Mouse (Mus musculus): ENCODE data around the gene Pilrb1.

Gene Pilrb1

GRCm38 (mm10) chr5:137826421-137826820, 31.5 kb downstream of the Pilrb1 start:
- no peak for DNase-seq

GRCm38 (mm10) chr5:137825971-137826370, 31.9 kb downstream of the Pilrb1 start:
- DNase-seq, result no peak

GRCm38 (mm10) chr5:137825030-137825429, 32.9 kb downstream of the Pilrb1 start:
- no peak for DNase-seq

- no peak for DNase-seq
Observed at GRCm38 (mm10) chr5:137823455-137824045, 34.4 kb downstream of the Pilrb1 start.

- no peak for DNase-seq
Observed at GRCm38 (mm10) chr5:137822602-137823001, 35.3 kb downstream of the Pilrb1 start.

GRCm38 (mm10) chr5:137822126-137822525, 35.8 kb downstream of the Pilrb1 start:
- no peak for DNase-seq

- DNase-seq, result no peak
Observed at GRCm38 (mm10) chr5:137817466-137818222, 40.3 kb downstream of the Pilrb1 start.

GRCm38 (mm10) chr5:137808316-137808715, 49.6 kb downstream of the Pilrb1 start:
- no peak for DNase-seq

- no peak for DNase-seq
Observed at GRCm38 (mm10) chr5:137806158-137806557, 51.7 kb downstream of the Pilrb1 start.
